Mouse (Mus musculus): Measurements from ENCODE around the gene Sergef. TPM values are rescaled to one million over a fixed set of nuclear protein-coding genes. Genes with fewer than 3 reads are reported as not detected.

The Sergef gene
- total RNA-seq, 2 experiments from 2014 or later: 22.1 to 22.9 TPM

DNA sequence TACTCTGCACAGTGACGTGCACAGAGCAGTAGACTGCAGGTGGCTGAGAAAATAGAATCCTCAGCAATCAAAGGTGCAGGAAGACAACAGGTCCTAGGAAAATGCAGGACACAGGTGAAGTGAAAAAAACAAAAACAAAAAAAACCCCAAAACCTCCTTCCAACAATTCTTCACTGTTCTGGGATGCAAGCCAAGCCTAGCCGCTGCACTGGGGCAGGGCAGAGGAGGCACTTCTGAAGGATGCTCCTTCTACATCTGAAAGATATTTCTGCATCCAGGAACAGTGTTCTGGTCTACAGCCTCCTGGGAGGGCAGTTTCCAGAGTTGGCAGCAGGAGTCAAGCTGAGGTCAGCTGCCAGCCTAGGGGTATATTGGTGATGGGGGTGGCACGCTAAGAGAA lies 181.7 kb downstream of the Sergef start:
- no peak for DNase-seq (ENCODE audit: low spot score in 2 of 2)

DNA sequence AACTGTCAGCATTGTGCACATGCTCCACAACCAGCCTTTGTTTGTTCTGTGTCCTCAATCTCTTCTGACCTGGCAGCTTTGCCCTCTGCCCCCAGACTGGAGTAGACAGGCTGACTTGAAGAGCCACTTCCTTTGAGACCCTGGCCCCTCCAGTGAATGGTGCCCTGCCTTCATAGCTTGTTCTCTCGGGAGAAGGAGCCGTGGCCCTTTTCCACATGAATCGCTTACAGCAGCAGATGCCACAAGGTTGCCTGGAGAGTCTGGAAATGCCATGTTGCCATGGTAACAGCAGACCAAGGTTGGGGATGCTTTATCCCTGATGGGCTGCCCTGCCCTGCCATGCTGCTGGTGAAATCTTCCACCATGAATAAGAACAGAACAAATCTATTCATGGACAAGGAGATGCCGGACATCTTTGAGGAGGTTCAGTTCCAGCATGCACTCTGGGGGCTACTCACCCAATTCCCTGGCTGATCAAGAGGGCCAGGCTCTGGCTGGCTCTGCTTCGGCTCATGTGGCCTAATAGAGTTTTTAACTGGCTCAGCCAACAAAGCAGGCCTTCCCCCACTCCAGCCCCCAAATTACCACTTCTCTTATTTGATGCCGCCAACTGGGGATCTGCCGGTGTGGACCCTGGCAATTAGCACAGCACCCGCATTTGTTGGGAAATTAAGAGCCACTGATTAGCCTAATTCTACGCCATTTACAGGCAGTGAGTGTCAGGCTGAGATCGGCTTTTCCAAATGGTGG lies 185.5 kb downstream of the Sergef start:
- DNase-seq (ENCODE audit: low spot score in 2 of 2): no peak

DNA sequence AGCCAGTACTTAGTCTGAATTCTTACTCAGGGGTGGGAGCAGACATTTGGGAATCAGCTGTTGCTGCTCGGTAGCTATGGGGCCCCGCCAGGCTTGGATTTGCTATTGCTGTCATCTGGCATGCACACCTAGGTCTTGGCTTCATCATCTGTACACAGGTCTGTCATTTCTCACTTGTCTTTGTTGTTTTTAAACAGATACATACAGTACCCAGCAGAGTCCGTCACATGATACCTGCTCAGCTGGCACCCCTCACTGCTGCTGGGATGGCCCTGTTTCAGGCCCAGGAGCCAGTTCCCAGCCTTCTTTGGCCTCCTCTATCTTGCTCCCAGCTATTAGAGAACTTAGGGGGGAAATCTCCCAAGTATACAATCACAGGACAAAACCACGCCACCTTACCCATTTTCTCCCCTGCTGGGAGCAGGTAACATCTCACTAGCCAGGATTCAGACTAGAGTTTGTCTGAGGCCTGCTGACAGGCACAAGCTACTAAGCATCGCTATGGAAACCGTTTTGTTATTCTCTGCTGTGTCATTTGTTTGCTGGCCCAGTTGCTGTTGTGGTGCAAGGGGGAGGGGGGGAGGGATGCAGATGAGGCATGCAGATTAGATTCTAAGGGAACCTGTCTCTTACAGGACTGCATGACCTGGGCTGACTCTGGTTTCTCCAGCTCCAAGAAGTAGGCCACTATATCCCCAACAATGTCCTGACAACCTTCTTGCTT lies 190.5 kb downstream of the Sergef start:
- DNase-seq (ENCODE audit: low spot score in 2 of 2): no peak

DNA sequence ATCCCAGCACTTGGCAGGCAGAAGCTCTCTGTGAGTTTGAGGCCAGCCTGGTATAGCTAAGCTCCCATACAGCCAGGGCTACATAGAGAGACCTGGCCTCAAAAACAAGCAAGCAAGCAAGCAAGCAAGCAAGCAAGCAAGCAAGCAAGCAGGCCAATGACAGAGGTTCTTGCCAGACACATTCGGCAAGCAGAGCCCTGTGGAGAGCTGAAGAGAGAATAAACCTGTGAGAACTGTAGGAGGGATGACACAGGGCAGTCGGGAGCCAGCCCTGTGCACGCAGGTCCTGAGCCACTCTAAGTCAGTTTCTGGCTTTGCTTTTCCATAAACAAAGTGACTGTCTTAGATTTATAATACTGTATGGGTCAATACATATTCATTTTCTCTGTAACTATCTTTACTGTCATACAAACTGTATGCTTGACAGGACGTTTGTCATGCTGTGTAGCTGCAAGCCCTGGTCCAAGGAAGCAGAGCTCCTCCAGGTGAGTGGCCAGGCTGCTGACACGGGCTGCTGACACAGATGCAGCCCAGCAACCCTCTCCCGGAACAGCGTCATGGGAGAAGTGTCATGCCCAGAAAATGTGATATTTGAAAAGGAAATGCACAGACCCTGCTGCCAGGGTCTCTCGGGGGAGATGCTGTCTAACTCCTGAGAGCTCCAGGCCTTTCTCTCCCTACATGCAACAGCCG lies 192.0 kb downstream of the Sergef start:
- no peak for DNase-seq (ENCODE audit: low spot score in 2 of 2)

DNA sequence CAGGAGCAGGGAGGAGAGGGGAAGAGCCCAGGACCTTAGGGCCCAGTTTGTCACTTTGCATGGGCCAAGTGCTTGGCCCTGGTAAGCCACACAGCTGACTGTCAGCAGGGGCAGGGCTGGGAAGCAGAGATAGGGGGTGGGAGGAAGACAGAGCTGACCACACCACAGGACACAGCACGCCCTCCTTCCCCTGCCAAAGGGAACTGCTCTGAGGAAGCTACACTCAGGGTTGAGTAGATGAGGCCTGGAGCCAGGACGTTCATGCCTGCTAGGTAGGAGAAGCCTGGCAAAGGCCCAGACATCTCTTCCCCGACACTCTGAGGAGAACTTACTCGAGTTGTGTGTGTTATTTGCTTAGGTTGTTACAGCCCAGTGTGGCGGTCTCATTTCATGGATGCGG lies 193.7 kb downstream of the Sergef start:
- DNase-seq (ENCODE audit: low spot score in 2 of 2): no peak

DNA sequence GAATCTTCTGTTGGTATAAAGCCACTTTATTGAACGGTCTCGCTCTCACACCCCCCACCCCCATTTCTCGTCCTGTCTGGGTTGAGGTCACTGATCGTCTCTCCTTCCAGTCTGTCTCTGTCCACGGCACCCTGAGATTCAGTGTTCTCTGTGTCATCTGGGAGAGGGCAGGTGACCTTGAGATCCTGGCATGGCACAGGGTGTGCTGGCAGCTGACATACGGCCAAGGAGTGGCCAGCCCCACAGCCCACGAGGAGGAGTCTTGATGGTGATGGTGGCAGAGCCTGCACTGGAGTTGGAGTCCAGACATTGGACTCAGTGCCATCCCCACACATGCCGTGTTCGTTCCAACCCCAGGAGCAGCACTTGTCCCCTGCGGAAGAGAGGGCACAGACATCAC lies 196.4 kb downstream of the Sergef start:
- DNase-seq (ENCODE audit: low spot score in 2 of 2): peak; percentile 11 to 25

DNA sequence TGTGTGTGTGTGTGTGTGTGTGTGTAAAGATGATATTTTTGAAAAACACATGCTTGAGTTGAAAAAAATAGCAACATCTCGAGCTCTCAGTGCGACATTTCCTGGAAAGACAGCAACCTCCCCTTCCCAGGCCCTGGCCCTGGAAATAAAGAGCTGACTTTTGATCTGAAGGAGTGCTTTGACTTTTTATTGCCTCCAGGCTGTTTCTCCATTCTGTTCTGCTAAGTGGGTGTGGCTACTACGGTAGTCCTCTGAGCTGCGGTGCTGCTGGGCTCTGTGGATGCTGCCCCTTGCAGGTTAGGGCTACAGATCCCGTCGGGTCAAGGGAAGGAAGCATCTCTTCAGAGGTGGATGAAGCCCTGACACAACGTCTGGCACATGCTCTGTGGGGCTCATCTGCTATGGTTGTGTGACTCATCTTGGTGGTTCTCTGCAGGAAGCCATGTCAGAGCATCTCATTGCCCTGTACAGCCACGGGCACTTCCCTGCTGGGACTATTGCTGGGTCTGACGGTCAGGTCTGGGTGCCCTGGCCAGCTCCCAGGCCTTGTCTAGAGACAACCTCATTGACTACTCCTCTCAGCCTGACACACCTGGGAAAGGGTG lies 201.0 kb downstream of the Sergef start:
- DNase-seq (ENCODE audit: low spot score in 2 of 2): no peak

DNA sequence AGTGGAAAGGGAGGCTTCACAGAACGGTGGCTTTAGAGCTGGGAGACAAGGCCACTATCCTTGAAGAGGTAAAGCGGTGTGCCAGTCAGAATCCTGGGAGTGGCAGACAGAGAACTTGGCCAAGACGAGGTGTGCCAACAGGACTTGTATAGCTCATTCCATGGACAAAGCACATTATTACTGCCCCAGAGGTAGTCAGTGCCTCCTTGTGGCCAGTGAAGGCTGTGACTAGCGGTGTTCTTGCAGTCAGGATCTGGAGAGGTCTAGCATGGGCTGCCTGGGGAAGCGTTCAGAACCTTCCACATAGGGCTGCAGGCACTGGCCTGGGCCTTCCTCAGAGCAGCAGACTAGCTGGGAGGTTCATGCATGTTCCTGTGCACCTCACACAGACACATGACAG lies 203.8 kb downstream of the Sergef start:
- no peak for DNase-seq (ENCODE audit: low spot score in 2 of 2)

DNA sequence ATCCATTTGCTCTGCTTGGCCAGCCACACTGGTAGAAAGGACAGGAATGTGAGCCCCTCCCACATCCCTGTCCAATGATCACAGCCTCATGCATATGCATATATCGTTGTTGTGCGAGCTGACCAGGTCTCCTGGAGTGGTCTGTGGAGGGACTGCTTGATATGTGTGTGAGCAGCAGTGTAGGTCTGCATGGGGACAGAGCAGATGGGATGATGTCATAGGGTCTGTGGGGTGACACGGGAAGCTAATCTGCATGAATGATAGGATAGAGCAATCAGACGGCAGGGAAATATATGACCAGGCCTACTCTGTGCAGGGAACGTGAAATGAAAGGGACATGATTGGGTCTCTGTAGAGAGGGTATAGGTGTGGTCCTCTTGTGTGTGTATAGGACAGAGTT lies 205.7 kb downstream of the Sergef start:
- DNase-seq (ENCODE audit: low spot score in 2 of 2): no peak

DNA sequence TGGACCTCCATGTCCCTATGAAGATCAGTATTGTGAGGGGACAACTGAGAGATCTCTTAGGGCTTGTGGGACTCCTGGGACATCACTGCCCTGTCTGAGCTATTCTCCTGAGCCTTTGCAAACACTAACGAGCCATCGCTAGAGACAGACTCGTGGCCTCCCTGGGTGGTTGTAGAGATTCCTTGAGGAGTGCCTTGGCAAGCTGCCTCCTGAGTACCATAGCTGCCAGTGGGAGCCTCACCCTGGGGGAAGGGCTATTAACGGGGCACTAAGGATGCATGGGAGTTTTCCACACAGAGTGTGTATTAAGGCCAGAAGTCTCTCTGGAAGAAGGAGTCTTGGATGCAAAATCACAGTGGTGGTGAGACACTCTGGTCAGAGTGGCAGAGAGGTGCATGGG lies 214.6 kb downstream of the Sergef start:
- no peak for DNase-seq (ENCODE audit: low spot score in 2 of 2)

DNA sequence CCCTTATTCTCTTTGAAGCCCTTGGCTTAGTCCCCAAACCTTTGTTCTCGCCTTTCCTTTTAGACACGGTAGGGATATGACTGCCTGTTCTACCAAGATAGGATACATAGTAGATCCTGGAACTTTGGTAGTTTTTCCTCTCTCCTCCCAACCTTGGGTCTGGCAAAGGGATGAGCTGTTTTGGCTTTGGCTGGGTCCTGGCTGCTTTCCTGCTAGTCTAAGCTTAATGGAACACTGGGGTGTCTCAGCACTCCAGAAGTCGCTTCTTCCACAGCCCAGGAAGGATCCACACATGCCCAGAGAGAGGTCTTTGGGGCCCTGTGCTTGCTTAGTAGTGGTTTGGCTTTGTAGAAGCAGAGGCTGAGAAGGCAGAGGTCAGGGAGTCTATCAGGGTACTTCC lies 215.7 kb downstream of the Sergef start:
- DNase-seq (ENCODE audit: low spot score in 2 of 2): no peak

DNA sequence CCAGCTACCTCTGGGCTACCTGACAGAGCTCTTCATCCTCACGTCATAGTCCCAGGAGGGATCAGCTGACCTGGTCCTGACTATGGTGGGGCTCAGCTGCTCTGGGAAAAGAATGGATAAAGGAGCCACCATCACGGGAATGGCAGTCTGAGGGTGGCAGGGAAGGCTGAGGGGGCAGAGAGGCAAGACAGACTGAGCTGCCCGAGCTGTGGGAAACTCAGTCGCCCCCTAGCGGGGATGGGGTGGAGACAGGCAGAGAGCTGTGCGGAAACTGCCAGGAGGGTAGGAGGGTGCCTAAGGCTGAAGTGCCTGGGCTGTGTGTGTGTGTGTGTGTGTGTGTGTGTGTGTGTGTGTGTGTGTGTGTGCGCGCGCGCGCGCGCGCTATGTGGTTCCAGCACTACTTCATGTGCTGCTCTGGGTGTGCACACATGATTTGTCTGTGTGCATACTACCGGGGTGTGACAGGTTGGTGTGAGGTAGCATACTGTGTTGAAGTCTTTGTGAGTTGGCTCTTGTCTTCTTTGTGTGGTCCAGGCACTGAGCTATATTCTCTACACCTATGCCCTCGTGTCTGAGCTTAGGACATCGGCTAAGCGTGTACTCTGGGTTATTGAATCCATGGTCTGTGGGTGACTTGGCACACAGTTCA lies 216.7 kb downstream of the Sergef start:
- DNase-seq (ENCODE audit: low spot score in 2 of 2): peak; percentile 53 to 62

DNA sequence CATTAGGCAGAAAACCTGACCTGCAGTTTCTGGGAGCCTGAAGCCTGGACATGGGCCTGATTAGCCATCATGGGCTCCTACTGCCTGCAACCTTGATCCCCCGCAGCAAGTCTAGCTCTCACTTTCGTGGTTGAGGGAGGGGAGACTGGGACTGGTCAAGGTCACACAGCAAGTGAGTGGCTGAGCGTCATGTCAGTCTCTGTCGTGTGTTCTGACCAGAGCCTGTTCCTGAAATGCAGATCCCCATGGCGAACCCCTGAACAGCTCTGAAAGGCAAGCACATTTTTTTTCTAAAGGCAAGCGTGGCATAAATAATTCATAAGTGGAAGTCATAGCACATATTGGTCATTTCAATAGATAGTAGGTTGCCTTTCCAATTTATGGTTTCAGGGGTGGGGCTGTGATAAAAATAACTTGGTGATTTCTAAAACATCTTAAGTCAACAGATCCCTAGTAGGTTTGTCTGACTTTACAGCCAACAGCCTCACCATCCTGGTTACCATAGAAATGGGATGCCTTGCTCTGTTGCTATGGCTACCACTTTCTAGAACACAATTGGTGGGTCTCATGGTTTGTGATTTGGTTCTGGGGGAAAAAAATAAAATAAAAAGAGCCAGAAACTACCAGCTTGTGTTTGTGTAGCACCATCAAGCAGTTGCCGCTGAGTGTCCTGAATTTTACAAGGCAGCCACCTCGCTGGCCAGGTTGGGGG lies 217.4 kb downstream of the Sergef start:
- DNase-seq (ENCODE audit: low spot score in 2 of 2): no peak

DNA sequence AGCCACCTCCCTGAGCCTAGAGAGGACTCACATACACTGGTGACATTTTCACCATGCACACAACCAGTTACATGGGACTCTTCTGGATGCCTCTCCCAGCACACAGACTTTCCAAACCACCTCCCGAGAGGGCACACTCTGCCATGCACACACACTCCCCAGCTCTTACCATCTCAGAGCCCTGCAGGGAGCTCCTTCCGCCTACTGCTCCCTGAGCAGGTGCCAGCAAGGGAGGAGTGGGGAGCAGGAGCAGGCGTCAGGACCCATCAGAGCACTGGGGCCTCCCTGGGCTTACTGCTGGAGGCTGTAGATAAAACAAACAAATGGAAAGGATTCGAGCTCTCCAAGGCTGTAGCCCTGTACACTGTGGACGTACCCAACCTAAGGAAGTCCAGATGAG lies 218.1 kb downstream of the Sergef start:
- DNase-seq (ENCODE audit: low spot score in 2 of 2): no peak

DNA sequence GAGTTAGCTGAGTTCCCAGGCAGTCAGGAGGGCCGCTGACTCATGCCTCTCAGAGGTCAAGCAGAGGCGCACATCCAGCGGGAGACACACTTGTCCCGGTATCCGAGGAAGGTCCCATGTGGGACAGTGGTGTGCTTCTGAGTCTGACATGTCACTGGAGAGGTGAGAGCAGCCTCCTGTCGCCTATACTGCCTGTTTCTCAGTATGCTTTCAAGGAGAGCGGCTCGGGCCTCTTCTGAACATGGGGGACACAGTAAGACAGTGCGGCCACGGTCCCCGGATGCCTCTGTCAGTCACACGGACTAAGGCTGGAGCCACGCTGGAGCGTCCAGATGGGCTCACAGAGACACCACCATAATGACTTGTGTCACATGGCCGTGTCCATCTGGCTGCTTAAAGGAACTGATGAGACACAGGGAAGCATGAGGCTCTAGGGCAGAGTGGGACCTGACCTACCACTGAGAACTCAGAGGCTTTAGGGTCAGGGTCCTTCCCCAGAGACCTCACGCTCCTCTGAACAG lies 221.4 kb downstream of the Sergef start:
- DNase-seq (ENCODE audit: low spot score in 2 of 2): no peak

DNA sequence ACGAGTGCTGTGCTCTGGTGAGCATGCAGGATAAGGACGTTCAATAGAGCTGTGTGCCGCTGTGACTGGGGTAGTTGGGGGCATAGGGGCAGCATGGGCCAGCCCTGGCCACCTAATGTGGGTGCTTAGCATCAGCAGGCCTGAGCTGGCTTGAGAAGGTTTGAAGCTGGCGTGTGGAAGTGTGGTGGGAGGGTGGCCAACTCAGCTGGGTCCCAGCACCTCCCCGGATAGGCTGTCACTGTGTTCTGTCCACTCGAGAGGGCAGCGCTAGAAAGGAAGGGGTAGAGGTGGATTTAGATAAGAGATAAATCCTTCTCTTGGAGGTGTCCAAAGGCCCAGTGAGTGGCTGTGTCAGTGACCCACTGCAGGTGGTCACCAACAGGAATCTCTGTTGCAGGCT lies 222.1 kb downstream of the Sergef start:
- DNase-seq (ENCODE audit: low spot score in 2 of 2): no peak

DNA sequence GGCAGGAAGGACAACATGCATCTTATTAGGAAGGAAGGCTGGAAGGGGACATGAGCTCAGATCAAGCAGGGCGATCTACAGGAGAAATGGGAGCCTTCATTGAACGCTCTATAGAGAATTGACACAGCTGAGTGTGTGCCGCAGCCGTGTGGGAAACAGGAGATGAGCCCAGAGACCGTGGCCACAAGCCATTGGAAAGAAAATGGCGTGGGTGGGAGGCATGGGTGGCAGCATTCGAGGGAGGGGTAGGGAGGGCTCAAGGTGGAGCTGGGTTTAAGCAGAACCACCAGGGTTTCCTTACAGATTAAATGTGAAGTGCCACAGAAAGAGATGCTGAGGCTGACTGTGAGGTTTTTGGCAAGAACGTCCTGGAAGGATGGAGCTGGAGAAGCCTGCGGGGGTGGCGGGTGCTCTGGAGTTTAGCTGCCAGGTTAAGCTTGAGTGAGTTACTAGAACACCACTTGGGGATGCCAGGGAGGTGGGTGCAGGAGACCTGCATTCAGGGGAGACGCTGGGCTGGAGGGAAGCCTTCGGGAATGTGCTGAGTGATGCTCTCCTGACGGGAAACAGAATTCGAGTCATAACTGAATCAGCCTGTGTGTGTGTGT lies 223.7 kb downstream of the Sergef start:
- no peak for DNase-seq (ENCODE audit: low spot score in 2 of 2)

DNA sequence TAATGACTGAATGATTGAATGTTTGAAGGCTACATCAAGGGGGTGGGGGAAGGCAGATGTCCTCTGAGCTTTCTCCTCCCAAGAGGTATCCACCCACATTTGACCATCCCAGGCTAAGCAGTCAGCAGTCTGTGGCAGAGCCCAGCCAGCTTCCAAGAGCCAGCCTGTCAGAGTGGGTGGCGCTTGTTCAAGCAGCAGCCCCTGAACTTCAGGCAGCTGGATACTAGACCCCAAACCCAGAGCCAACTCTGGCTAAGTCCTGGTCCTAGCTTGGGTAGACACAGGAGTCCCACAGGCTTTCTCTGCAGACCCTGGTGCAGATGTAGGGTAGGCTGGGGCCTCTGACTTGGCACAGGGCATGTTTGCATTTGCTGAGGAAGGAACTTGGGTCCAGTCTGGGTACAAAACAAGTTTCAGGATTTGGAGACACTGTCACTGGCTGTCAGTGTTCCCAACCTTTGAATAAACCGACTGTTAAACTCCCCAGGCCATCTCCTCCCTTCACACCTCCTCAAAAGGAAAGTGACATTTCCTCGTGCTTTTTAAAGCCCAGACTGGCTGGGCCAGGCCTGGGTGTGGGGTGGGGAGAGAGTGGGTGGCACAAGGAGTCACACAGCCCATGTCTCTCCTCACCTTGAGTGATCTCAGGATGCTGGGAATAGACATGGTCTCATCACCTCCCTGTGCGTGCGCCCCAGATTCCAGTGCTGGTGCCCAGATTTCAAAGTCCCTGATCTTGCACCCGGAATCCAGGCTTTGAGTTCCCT lies 225.5 kb downstream of the Sergef start:
- no peak for DNase-seq (ENCODE audit: low spot score in 2 of 2)

DNA sequence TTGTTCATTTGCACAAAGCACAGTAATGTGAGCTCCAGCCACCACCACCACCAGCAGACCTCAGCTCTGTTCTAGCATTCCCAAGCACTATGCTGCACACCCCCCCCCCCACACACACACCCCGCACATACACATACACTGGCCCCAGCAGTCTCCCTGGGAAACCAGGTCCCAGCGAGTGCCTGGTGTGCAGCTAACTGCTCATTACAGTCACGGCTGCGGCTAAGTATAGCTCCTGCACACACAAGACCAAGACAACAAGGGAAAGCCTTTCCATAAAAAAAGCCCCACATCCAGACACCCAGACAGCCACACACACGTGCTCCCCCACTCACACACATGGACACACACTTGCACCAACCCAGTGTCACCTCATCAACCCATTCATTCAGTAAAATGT lies 226.8 kb downstream of the Sergef start:
- no peak for DNase-seq (ENCODE audit: low spot score in 2 of 2)
